Mouse (Mus musculus): ENCODE data around the gene Cfdp1. TPM values are rescaled to one million over a fixed set of nuclear protein-coding genes. Genes with fewer than 3 reads are reported as not detected.

Cfdp1 gene
- total RNA-seq (2021), result 80.4 and 85.9 TPM in 2 replicates
- long read RNA-seq, transcript Cfdp1-201 (7 exons, 1,178 nt), result major isoform, 107 of 124 reads
- long read RNA-seq, partial matches to known transcripts, result 6 of 124 reads
- long read RNA-seq, other reads (novel, unspliced or antisense), result 11 of 124 reads

GRCm38 (mm10) chr8:111853861-111854501, at the start of gene Cfdp1:
TSS of gene Cfdp1 (minus strand) at chr8:111854291.
- peak; percentile 95 for DNase-seq

- no peak for DNase-seq
Measured at GRCm38 (mm10) chr8:111902080-111902479, 48.0 kb upstream of the Cfdp1 start.

GRCm38 (mm10) chr8:111898586-111898985, 44.5 kb upstream of the Cfdp1 start:
- no peak for DNase-seq

- DNase-seq, result no peak
Measured at GRCm38 (mm10) chr8:111894955-111895354, 40.9 kb upstream of the Cfdp1 start.

GRCm38 (mm10) chr8:111892615-111893014, 38.5 kb upstream of the Cfdp1 start:
- no peak for DNase-seq

- no peak for DNase-seq
Measured at GRCm38 (mm10) chr8:111891983-111892382, 37.9 kb upstream of the Cfdp1 start.

GRCm38 (mm10) chr8:111890911-111891303, 36.8 kb upstream of the Cfdp1 start:
- DNase-seq, result no peak

- no peak for DNase-seq
Measured at GRCm38 (mm10) chr8:111889931-111890910, 36.1 kb upstream of the Cfdp1 start.

GRCm38 (mm10) chr8:111888091-111888650, 34.1 kb upstream of the Cfdp1 start:
- DNase-seq, result no peak

GRCm38 (mm10) chr8:111887479-111887878, 33.4 kb upstream of the Cfdp1 start:
- DNase-seq, result no peak

- DNase-seq, result no peak
Measured at GRCm38 (mm10) chr8:111883615-111884014, 29.5 kb upstream of the Cfdp1 start.

- peak; percentile 56 for DNase-seq
Measured at GRCm38 (mm10) chr8:111881591-111881990, 27.5 kb upstream of the Cfdp1 start.

GRCm38 (mm10) chr8:111877711-111878110, 23.6 kb upstream of the Cfdp1 start:
- DNase-seq, result no peak

GRCm38 (mm10) chr8:111876355-111876948, 22.4 kb upstream of the Cfdp1 start, which contains the start of gene Tmem170:
TSS of gene Tmem170 (minus strand) at chr8:111876750.
- peak; percentile 96 for DNase-seq

- DNase-seq, result no peak
Measured at GRCm38 (mm10) chr8:111875758-111876157, 21.7 kb upstream of the Cfdp1 start.

- no peak for DNase-seq
Measured at GRCm38 (mm10) chr8:111871278-111871677, 17.2 kb upstream of the Cfdp1 start.

- DNase-seq, result no peak
Measured at GRCm38 (mm10) chr8:111870379-111870778, 16.3 kb upstream of the Cfdp1 start.

GRCm38 (mm10) chr8:111868664-111869063, 14.6 kb upstream of the Cfdp1 start:
- DNase-seq, result no peak

GRCm38 (mm10) chr8:111865857-111866256, 11.8 kb upstream of the Cfdp1 start:
- DNase-seq, result no peak

- DNase-seq, result no peak
Measured at GRCm38 (mm10) chr8:111865130-111865852, 11.2 kb upstream of the Cfdp1 start.

GRCm38 (mm10) chr8:111864648-111865047, 10.6 kb upstream of the Cfdp1 start:
- no peak for DNase-seq

GRCm38 (mm10) chr8:111863280-111863679, 9.2 kb upstream of the Cfdp1 start:
- no peak for DNase-seq
